12 mouse cellular contexts compared by ENCODE assay signal in the genomic region with DNA sequence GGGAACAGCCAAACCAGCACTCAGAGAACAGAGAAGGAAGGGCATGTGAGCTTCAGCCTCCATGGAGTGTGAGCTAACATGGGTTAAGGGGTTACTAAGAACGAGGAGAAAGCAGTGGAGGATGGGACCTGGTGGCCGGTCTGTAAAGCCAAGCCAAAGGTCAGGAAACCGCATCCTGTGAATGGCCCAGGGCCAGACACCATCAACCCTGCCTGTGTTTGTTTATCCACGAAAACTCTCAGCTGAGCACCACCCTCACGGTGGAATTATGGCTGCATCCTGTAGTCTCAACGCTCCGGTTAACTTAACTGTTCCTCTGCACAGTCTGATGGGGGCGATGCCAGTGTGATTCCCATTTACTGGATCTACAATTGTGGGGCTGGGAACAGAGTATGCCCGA. TPM values are rescaled to one million over a fixed set of nuclear protein-coding genes. Genes with fewer than 3 reads are reported as not detected.
DNase-seq lines count a peak whose midpoint lies in the region; ATAC-seq and TF ChIP-seq lines count a peak whose summit lies in the region.
"Had no signal": no experiment of that assay in that cellular context is flagged by ENCODE, and none has a peak within 500 bp of the region (broad histone marks: within the 10 kb centered on the region; RNA-seq: fewer than 3 reads in every experiment).

No protein-coding gene starts in this region.

- H3K4me2 ChIP-seq in intestine, embryonic 14.5 days (ENCODE audit: low read length) = no peak overlapping the region
- no peak overlapping the region for H3K4me2 ChIP-seq in intestine, embryonic 16.5 days (ENCODE audit: low read depth, low read length)
- H3K4me2 ChIP-seq: embryonic facial prominence, embryonic 15.5 days had no signal

- H3K36me3 ChIP-seq in intestine, embryonic 14.5 days (ENCODE audit: control insufficient read depth, insufficient read depth, low read length) = no peaks in the 10 kb centered on the region
- no peaks in the 10 kb centered on the region for H3K36me3 ChIP-seq in intestine, embryonic 16.5 days (ENCODE audit: control insufficient read depth, insufficient read depth, low read length)
- H3K36me3 ChIP-seq: embryonic facial prominence, embryonic 15.5 days had no signal

- no peaks in the 10 kb centered on the region for H3K4me1 ChIP-seq in intestine, embryonic 14.5 days (replicated peaks; ENCODE audit: control insufficient read depth, insufficient read depth, low read length)
- no peaks in the 10 kb centered on the region for H3K4me1 ChIP-seq in intestine, embryonic 16.5 days (ENCODE audit: control insufficient read depth, insufficient read depth, low read length)
- peaks cover 10% of the 10 kb centered on the region for H3K4me1 ChIP-seq in lung, adult 2 months (ENCODE audit: control insufficient read depth, insufficient read depth, low read length)
- H3K4me1 ChIP-seq: embryonic facial prominence, embryonic 15.5 days had no signal

- TF ChIP-seq CTCF in lung, adult 2 months (IDR thresholded peaks at IDR 0.05; ENCODE audit: insufficient read depth, low read length) = no peak

- ATAC-seq in intestine, embryonic 14.5 days (replicated peaks; ENCODE audit: low FRiP score, low TSS enrichment, low read depth) = no peak
- no peak for ATAC-seq in intestine, embryonic 16.5 days

- no peaks in the 10 kb centered on the region for H3K27me3 ChIP-seq in intestine, embryonic 14.5 days (replicated peaks; ENCODE audit: control insufficient read depth, insufficient read depth, low read length)
- no peaks in the 10 kb centered on the region for H3K27me3 ChIP-seq in intestine, embryonic 16.5 days (replicated peaks; ENCODE audit: control insufficient read depth, insufficient read depth, low read length)
- H3K27me3 ChIP-seq: embryonic facial prominence, embryonic 15.5 days had no signal

- peak; percentile 28 for DNase-seq in intestine, embryonic 14.5 days (ENCODE audit: low spot score)
- peak; percentile 49 for DNase-seq in lung, postnatal 10 days
- no peak for DNase-seq in lung, adult 2 months
- peak; percentile 37 for DNase-seq in kidney, postnatal 14 days
- DNase-seq in ovary, adult 18-20 months (ENCODE audit: low spot score) = no peak
- no peak for DNase-seq in spleen, adult 18-20 months
- DNase-seq: cerebellum, adult 9-10 months; midbrain, embryonic 14.5 days; thymus, postnatal 4 days had no signal

- H3K27ac ChIP-seq in intestine, embryonic 14.5 days (ENCODE audit: low read depth) = no peak overlapping the region
- no peak overlapping the region for H3K27ac ChIP-seq in intestine, embryonic 16.5 days (ENCODE audit: low read length)
- H3K27ac ChIP-seq: embryonic facial prominence, embryonic 15.5 days had no signal

- WGBS in intestine, embryonic 14.5 days = 40% methylated on average over 9 of the region's 9 CpGs
- WGBS in intestine, embryonic 16.5 days = 53% methylated on average over 9 of the region's 9 CpGs
- WGBS in lung, adult 2 months = 41% methylated on average over 9 of the region's 9 CpGs

- H3K9me3 ChIP-seq in intestine, embryonic 14.5 days (ENCODE audit: control insufficient read depth, low read length) = no peaks in the 10 kb centered on the region
- no peaks in the 10 kb centered on the region for H3K9me3 ChIP-seq in intestine, embryonic 16.5 days (ENCODE audit: control insufficient read depth, low read length)
- H3K9me3 ChIP-seq: embryonic facial prominence, embryonic 15.5 days had no signal

- no peak overlapping the region for H3K9ac ChIP-seq in intestine, embryonic 14.5 days (ENCODE audit: low read length)
- H3K9ac ChIP-seq in intestine, embryonic 16.5 days (ENCODE audit: low read depth, low read length) = no peak overlapping the region
- H3K9ac ChIP-seq: embryonic facial prominence, embryonic 15.5 days had no signal

- no peak overlapping the region for H3K4me3 ChIP-seq in intestine, embryonic 14.5 days (ENCODE audit: low read depth, low read length)
- no peak overlapping the region for H3K4me3 ChIP-seq in intestine, embryonic 16.5 days (ENCODE audit: low read length)
- no peak overlapping the region for H3K4me3 ChIP-seq in lung, adult 2 months (replicated peaks; ENCODE audit: extremely low read depth, low read depth, low read length)
- H3K4me3 ChIP-seq: embryonic facial prominence, embryonic 15.5 days had no signal

- TF ChIP-seq POLR2A in lung, adult 2 months (IDR thresholded peaks at IDR 0.05; ENCODE audit: borderline replicate concordance, extremely low read depth, low read depth, low read length) = no peak

RNA-seq across cellular contexts. Expression of a gene that starts 20.4 kb away (rescaled TPM):
- polyA plus RNA-seq in intestine, embryonic 14.5 days (2014; fragmentation: Nextera tagmentation; extraction: Ambion mirVana) = 1.9 and 2.2 TPM in 2 replicates
- 4.3 and 4.9 TPM in 2 replicates for polyA plus RNA-seq in intestine, embryonic 16.5 days (2015; fragmentation: Nextera tagmentation; extraction: Ambion mirVana)
- 12.3 and 15.2 TPM in 2 replicates for polyA plus RNA-seq in lung, adult 2 months (2012; rRNA removed)

RNA-seq across cellular contexts. Expression of a gene that starts 59.8 kb away (rescaled TPM):
- polyA plus RNA-seq in intestine, embryonic 14.5 days (2014; fragmentation: Nextera tagmentation; extraction: Ambion mirVana) = 9.1 and 11.1 TPM in 2 replicates
- 5.1 and 6.0 TPM in 2 replicates for polyA plus RNA-seq in intestine, embryonic 16.5 days (2015; fragmentation: Nextera tagmentation; extraction: Ambion mirVana)
- 0.10 and 0.21 TPM in 2 replicates for polyA plus RNA-seq in lung, adult 2 months (2012; rRNA removed)
- polyA plus RNA-seq: liver, adult 2 months had no signal

Comparison
In these comparisons a context has a peak if more than half of its experiments do, and no peak if none do; other contexts are left out.
1. DNase-seq: peak in intestine, embryonic 14.5 days (single experiment), lung, postnatal 10 days (single experiment) and kidney, postnatal 14 days (single experiment); none in lung, adult 2 months (single experiment), ovary, adult 18-20 months (single experiment) and spleen, adult 18-20 months (0 of 2).